Mouse (Mus musculus) left cerebral cortex, postnatal 10 days (tissue): ENCODE measurements at regions not wholly inside any gene's neighbourhood (a gene's known extent, or its start where the extent isn't known, plus 50 kb on each side); places are given as distances from the start of the nearest gene placed in this dataset.
A peak's percentile ranks its signal among the peaks of the same experiment; 100 is the strongest.

Source experiments
- DNase-seq, 2 experiments: peaks; one replicate each; pipeline ENCODE4 v3.0.0; 2021 to 2022; ENCODE audit warnings: low spot score in 2 of 2, mixed read lengths in 1 of 2; ENCODE audit errors: extremely low spot score in 1 of 2
- intact Hi-C: fragments of 180-260 bp; cut with DNase I; formaldehyde crosslinking; loops from one replicate; pipeline ENCODE4 v1.15.1; 2025

GRCm38 (mm10) chr8:44155705-44156321, 446.0 kb upstream of the Adam34 start:
- intact Hi-C loops, result no loop called here

GRCm38 (mm10) chr8:44165115-44165514, 455.3 kb upstream of the Adam34 start:
- DNase-seq, result no peak
- intact Hi-C loops, result no loop called here

More at GRCm38 (mm10) chr8:44155705-44156321, 446.0 kb upstream of the Adam34 start:
- DNase-seq, result no peak

- peak in 1 of 2 experiments; percentile 1 for DNase-seq
- intact Hi-C loops, result no loop called here
Observed at GRCm38 (mm10) chr8:44177016-44177415, 467.2 kb upstream of the Adam34 start.

- intact Hi-C loops, result no loop called here
- no peak for DNase-seq
Observed at GRCm38 (mm10) chr8:44202228-44202627, 492.4 kb upstream of the Adam34 start.

- intact Hi-C loops, result no loop called here
- no peak for DNase-seq
Observed at GRCm38 (mm10) chr8:44206391-44207170, 496.7 kb upstream of the Adam34 start.

- intact Hi-C loops, result no loop called here
- DNase-seq, result no peak
Observed at GRCm38 (mm10) chr8:44222346-44222745, 512.5 kb upstream of the Adam34 start.

GRCm38 (mm10) chr8:44252393-44252792, 542.5 kb upstream of the Adam34 start:
- intact Hi-C loops, result no loop called here

GRCm38 (mm10) chr8:44257051-44257450, 547.2 kb upstream of the Adam34 start:
- DNase-seq, result no peak
- intact Hi-C loops, result no loop called here

More at GRCm38 (mm10) chr8:44252393-44252792, 542.5 kb upstream of the Adam34 start:
- DNase-seq, result peak in 1 of 2 experiments; percentile 17

- intact Hi-C loops, result no loop called here
- no peak for DNase-seq
Observed at GRCm38 (mm10) chr8:44261039-44261438, 551.2 kb upstream of the Adam34 start.

GRCm38 (mm10) chr8:44273300-44273699, 563.5 kb upstream of the Adam34 start:
- no peak for DNase-seq
- intact Hi-C loops, result no loop called here

- intact Hi-C loops, result no loop called here
- no peak for DNase-seq
Observed at GRCm38 (mm10) chr8:44318216-44318615, 608.4 kb upstream of the Adam34 start.

- no peak for DNase-seq
- intact Hi-C loops, result no loop called here
Observed at GRCm38 (mm10) chr8:44334323-44334993, 600.8 kb upstream of the Fat1 start.

GRCm38 (mm10) chr8:44343401-44343800, 591.8 kb upstream of the Fat1 start:
- intact Hi-C loops, result no loop called here
- DNase-seq, result no peak

- intact Hi-C loops, result no loop called here
- DNase-seq, result no peak
Observed at GRCm38 (mm10) chr8:44343924-44344323, 591.3 kb upstream of the Fat1 start.

GRCm38 (mm10) chr8:44347412-44347811, 587.8 kb upstream of the Fat1 start:
- intact Hi-C loops, result no loop called here
- DNase-seq, result no peak

- intact Hi-C loops, result loop anchor here (10.0 kb wide), 1 partner anchor 561 kb away; the partner anchor contains the start of gene Fat1
- DNase-seq, result peak in 1 of 2 experiments; percentile 6
Observed at GRCm38 (mm10) chr8:44373987-44374386, 561.3 kb upstream of the Fat1 start.

- no peak for DNase-seq
- intact Hi-C loops, result loop anchor here (10.0 kb wide), 1 partner anchor 557 kb away; the partner anchor contains the start of gene Fat1
Observed at GRCm38 (mm10) chr8:44377731-44378130, 557.5 kb upstream of the Fat1 start.

GRCm38 (mm10) chr8:44408462-44408861, 526.8 kb upstream of the Fat1 start:
- DNase-seq, result no peak
- intact Hi-C loops, result no loop called here

- no peak for DNase-seq
- intact Hi-C loops, result no loop called here
Observed at GRCm38 (mm10) chr8:44410261-44410660, 525.0 kb upstream of the Fat1 start.

- DNase-seq, result no peak
- intact Hi-C loops, result no loop called here
Observed at GRCm38 (mm10) chr8:44418003-44418402, 517.2 kb upstream of the Fat1 start.
